Mouse (Mus musculus) liver, postnatal 0 days (tissue): ENCODE data around the gene Wfdc3.

Source experiments
- CTCF ChIP-seq: sonication (generic); IDR thresholded peaks from 2 replicates; pipeline ENCODE4 v1.5.1; 2016; ENCODE audit warnings: antibody characterized with exemption, low read depth
- EP300 ChIP-seq: IDR thresholded peaks from 2 replicates; pipeline ENCODE4 v1.6.1; 2016; ENCODE audit warnings: antibody characterized with exemption, low read depth, mild to moderate bottlenecking

- no peak for TF ChIP-seq CTCF
- TF ChIP-seq EP300: no peak
These were observed 24.5 kb upstream of the Wfdc3 start for GRCm38 (mm10) chr2:164770279-164770678.
